Mouse (Mus musculus) intestine, embryonic 14.5 days (tissue): ENCODE results near the gene Chad. TPM values are rescaled to one million over a fixed set of nuclear protein-coding genes. Genes with fewer than 3 reads are reported as not detected.

Experiments
- ATAC-seq: fragments of 200-750 bp; cut with Nextera tagmentation; replicated peaks from 2 replicates; pipeline ENCODE4 v1.8.0; 2017; ENCODE audit warnings: low read depth, moderate number of reproducible peaks, moderate TSS enrichment, moderate library complexity; ENCODE audit not compliant: low FRiP score, low TSS enrichment
- DNase-seq: peaks from one replicate; pipeline ENCODE4 v3.0.0-alpha.2; 2018; ENCODE audit warnings: low spot score
- H3K27ac ChIP-seq: fragments of 300-500 bp; sonication (generic); 2 replicates; pipeline ENCODE4 v1.5.1; 2014; ENCODE audit warnings: low read depth, mild to moderate bottlenecking, control low read depth
- H3K27me3 ChIP-seq: fragments of 300-500 bp; sonication (generic); replicated peaks from 2 replicates; pipeline ENCODE4 v1.6.1; 2014; ENCODE audit warnings: low read length, control low read depth; ENCODE audit not compliant: control insufficient read depth, insufficient read depth
- H3K36me3 ChIP-seq: fragments of 300-500 bp; sonication (generic); 2 replicates; pipeline ENCODE4 v1.6.1; 2014; ENCODE audit warnings: low read length, control low read depth; ENCODE audit not compliant: control insufficient read depth, insufficient read depth
- H3K4me1 ChIP-seq: fragments of 300-500 bp; sonication (generic); replicated peaks from 2 replicates; pipeline ENCODE4 v1.6.1; 2014; ENCODE audit warnings: low read length, control low read depth, mixed read lengths; ENCODE audit not compliant: control insufficient read depth, insufficient read depth
- H3K4me2 ChIP-seq: fragments of 300-500 bp; sonication (generic); 2 replicates; pipeline ENCODE4 v1.6.1; 2014; ENCODE audit warnings: low read length
- H3K4me3 ChIP-seq: fragments of 300-500 bp; sonication (generic); 2 replicates; pipeline ENCODE4 v1.5.1; 2014; ENCODE audit warnings: low read depth, low read length, control low read depth, mixed read lengths
- H3K9ac ChIP-seq: fragments of 300-500 bp; sonication (generic); 2 replicates; pipeline ENCODE4 v1.6.1; 2014; ENCODE audit warnings: mild to moderate bottlenecking, low read length
- H3K9me3 ChIP-seq: fragments of 300-500 bp; sonication (generic); 2 replicates; pipeline ENCODE4 v1.6.1; 2016; ENCODE audit warnings: low read length, control low read depth; ENCODE audit not compliant: control insufficient read depth
- WGBS: fragments of 180-500 bp; shearing (Covaris S2); extraction: QIAGEN DNeasy Blood & Tissue Kit; methylation state at CpG from one replicate; pipeline ENCODE4 v1.1.7; 2014; 5-methylcytosine and 5-hydroxymethylcytosine counted together
- polyA plus RNA-seq: library from polyadenylated mRNA; unstranded; fragments of >200 nt; fragmentation: Nextera tagmentation; extraction: Ambion mirVana; gene quantifications from 2 replicates; pipeline ENCODE4 v1.2.1, GENCODE M21; 2014

The Chad gene
- polyA plus RNA-seq, 1 experiment from 2014 or later, result 1.2 TPM

- Histone ChIP-seq H3K27ac (no peak overlapping the region), H3K36me3 (no peaks in the 10 kb centered on the region), H3K4me3 (no peak overlapping the region), H3K4me2 (no peak overlapping the region), H3K27me3 (no peaks in the 10 kb centered on the region), H3K9me3 (no peaks in the 10 kb centered on the region), H3K9ac (no peak overlapping the region), H3K4me1 (no peaks in the 10 kb centered on the region)
- ATAC-seq (no peak), DNase-seq (no peak)
- WGBS, result 94% methylated on average over 2 of the region's 2 CpGs
Observed at GRCm38 (mm10) chr11:94617646-94618045, 52.8 kb downstream of the Chad start.

Other genes with a start within 250 kb of the Chad start
- 89.6 and 96.3 TPM in 2 replicates for gene Luc7l3, start 243.1 kb upstream of the Chad start, polyA plus RNA-seq
- 19.9 and 20.4 TPM in 2 replicates for gene Ankrd40, start 237.0 kb upstream of the Chad start, polyA plus RNA-seq
- gene Abcc3, start 172.1 kb upstream of the Chad start, polyA plus RNA-seq, result 1.5 and 2.1 TPM in 2 replicates
- gene Cacna1g, start 90.8 kb upstream of the Chad start, polyA plus RNA-seq, result 11.1 and 11.5 TPM in 2 replicates
- 0.08 and 0.24 TPM in 2 replicates for gene Spata20, start 78.9 kb upstream of the Chad start, polyA plus RNA-seq
- 1.8 TPM in 2 replicates for gene Epn3, start 65.1 kb upstream of the Chad start, polyA plus RNA-seq
- gene Mycbpap, start 43.3 kb upstream of the Chad start, polyA plus RNA-seq, result 1.8 and 2.5 TPM in 2 replicates
- gene Rsad1, start 15.8 kb upstream of the Chad start, polyA plus RNA-seq, result 2.9 and 3.8 TPM in 2 replicates
- gene Acsf2, start 36.8 kb downstream of the Chad start, polyA plus RNA-seq, result 5.7 TPM in 2 replicates
- 168 and 180 TPM in 2 replicates for gene Lrrc59, start 64.7 kb downstream of the Chad start, polyA plus RNA-seq
- 137 and 142 TPM in 2 replicates for gene Mrpl27, start 88.7 kb downstream of the Chad start, polyA plus RNA-seq
- gene Eme1, start 88.9 kb downstream of the Chad start, polyA plus RNA-seq, result 25.2 and 26.0 TPM in 2 replicates
- 19.9 and 21.1 TPM in 2 replicates for gene Xylt2, start 112.5 kb downstream of the Chad start, polyA plus RNA-seq
- gene Gm11541, start 139.5 kb downstream of the Chad start, polyA plus RNA-seq, result 0.89 and 1.1 TPM in 2 replicates
- 0.20 TPM in 1 of 2 replicates, not detected in the other for gene Cdc34b, start 176.7 kb downstream of the Chad start, polyA plus RNA-seq
- gene Tmem92, start 217.7 kb downstream of the Chad start, polyA plus RNA-seq, result not detected in 2 replicates